Mouse (Mus musculus): Measurements from ENCODE around the gene Gm6583.

DNA sequence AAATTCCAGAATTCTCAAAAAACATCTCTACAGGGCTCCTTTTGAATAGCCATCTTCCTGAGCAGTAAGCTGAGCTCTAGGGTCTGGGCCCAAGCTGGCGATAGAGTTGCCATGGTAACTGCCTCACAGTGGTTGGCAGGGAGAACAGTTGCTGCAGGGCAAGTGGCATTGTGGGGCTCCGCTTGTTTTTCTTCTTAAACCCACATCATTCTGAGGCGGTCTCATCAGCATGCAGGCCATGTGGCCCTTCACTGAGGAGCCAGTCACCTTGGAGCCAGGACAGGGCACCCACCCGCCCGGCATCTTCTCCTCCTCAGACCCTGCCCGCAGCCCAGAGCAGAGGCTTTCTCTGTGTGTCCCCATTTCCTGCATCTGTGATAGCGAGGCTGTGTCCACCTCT, 16.1 kb upstream of the Gm6583 start:
- TF ChIP-seq FLI1 (IDR thresholded peaks at IDR 0.05; ENCODE audit: low read length) (no peak), GATA1 (IDR thresholded peaks at IDR 0.05; ENCODE audit: borderline replicate concordance, low read length) (no peak)

Data from megakaryocyte, embryonic 14.5 days (primary cell).